Mouse (Mus musculus) hindbrain, embryonic 12.5 days (tissue): Measurements from ENCODE around the gene Prkg1. TPM values are rescaled to one million over a fixed set of nuclear protein-coding genes. Genes with fewer than 3 reads are reported as not detected.
A peak's percentile ranks its signal among the peaks of the same experiment; 100 is the strongest.

Experiments used
- ATAC-seq: fragments of 200-750 bp; cut with Nextera tagmentation; 2 replicates; pipeline ENCODE4 v1.8.0; 2017; ENCODE audit warnings: moderate TSS enrichment; ENCODE audit not compliant: low FRiP score
- H3K27ac ChIP-seq: fragments of 300-500 bp; sonication (generic); 2 replicates; pipeline ENCODE4 v1.5.1; 2016; ENCODE audit warnings: mild to moderate bottlenecking
- H3K27me3 ChIP-seq: fragments of 300-500 bp; sonication (generic); 2 replicates; pipeline ENCODE4 v1.6.1; 2016; ENCODE audit warnings: mild to moderate bottlenecking
- H3K36me3 ChIP-seq: fragments of 300-500 bp; sonication (generic); 2 replicates; pipeline ENCODE4 v1.6.1; 2016; ENCODE audit warnings: mild to moderate bottlenecking
- H3K4me1 ChIP-seq: fragments of 300-500 bp; sonication (generic); 2 replicates; pipeline ENCODE4 v1.6.1; 2016
- H3K4me2 ChIP-seq: fragments of 300-500 bp; sonication (generic); replicated peaks from 2 replicates; pipeline ENCODE4 v1.6.1; 2016; ENCODE audit warnings: mild to moderate bottlenecking
- H3K4me3 ChIP-seq: fragments of 300-500 bp; sonication (generic); 2 replicates; pipeline ENCODE4 v1.5.1; 2016; ENCODE audit warnings: mild to moderate bottlenecking
- H3K9ac ChIP-seq: fragments of 300-500 bp; sonication (generic); 2 replicates; pipeline ENCODE4 v1.6.1; 2016; ENCODE audit warnings: mild to moderate bottlenecking, moderate library complexity
- H3K9me3 ChIP-seq: fragments of 300-500 bp; sonication (generic); replicated peaks from 2 replicates; pipeline ENCODE4 v1.6.1; 2016; ENCODE audit warnings: mild to moderate bottlenecking
- WGBS: fragments of 180-500 bp; shearing (Covaris S2); methylation state at CpG from one replicate; pipeline ENCODE4 v1.1.7; 2016; 5-methylcytosine and 5-hydroxymethylcytosine counted together
- polyA plus RNA-seq: library from polyadenylated mRNA; unstranded; fragments of >200 nt; fragmentation: Nextera tagmentation; extraction: Ambion mirVana; gene quantifications from 2 replicates; pipeline ENCODE4 v1.2.1, GENCODE M21; 2016

Prkg1 gene
- polyA plus RNA-seq, 1 experiment from 2014 or later = 9.2 TPM

DNA sequence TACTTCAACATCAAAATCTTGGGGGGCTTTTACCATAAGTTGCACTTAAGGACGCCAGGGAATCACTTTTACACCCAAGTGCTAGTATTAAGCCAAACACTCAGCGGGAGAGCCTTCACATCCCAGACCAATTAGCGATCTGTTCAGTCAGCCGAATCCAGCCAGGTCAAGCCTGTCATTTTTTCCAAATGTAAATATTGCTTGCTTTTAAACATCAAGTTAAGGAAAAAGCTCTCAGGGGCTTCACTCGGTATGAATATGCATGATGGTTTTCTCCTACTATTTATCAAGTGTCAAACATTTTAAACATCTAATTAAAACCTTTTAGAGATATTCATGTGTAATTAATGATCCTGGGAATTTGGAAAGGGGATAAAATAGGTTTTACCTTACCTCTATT is 611.4 kb downstream of the Prkg1 start:
- no peak for ATAC-seq
- H3K36me3 ChIP-seq = no peaks in the 10 kb centered on the region

DNA sequence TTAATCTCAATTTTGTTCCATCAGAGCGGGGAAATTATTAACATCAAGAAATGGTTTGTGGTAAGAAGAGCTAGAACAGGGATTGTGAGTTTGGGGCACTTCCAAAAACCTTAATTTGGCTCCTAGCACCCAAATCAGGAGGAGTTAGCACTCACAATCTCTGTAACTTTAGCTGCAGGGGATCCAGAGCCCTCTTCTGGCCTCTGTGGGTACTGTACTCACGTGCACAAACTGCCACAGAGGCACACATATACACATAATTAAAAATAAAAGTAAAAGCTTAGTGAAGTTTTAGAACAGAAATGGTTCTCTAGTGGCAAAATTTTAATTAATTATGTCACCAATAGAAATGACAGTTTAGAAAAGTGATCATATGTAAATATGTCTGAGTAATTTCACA is 614.9 kb downstream of the Prkg1 start:
- Histone ChIP-seq H3K9ac (no peak overlapping the region), H3K36me3 (no peaks in the 10 kb centered on the region), H3K4me2 (no peak overlapping the region), H3K27me3 (no peaks in the 10 kb centered on the region), H3K4me1 (no peaks in the 10 kb centered on the region), H3K9me3 (no peaks in the 10 kb centered on the region), H3K27ac (no peak overlapping the region), H3K4me3 (no peak overlapping the region)
- WGBS = 94% methylated on average over 2 of the region's 2 CpGs
- no peak for ATAC-seq

More for the DNA sequence above, 611.4 kb downstream of the Prkg1 start:
- Histone ChIP-seq H3K9me3 (no peaks in the 10 kb centered on the region), H3K27ac (no peak overlapping the region), H3K9ac (no peak overlapping the region), H3K4me1 (no peaks in the 10 kb centered on the region), H3K4me3 (no peak overlapping the region), H3K4me2 (no peak overlapping the region), H3K27me3 (no peaks in the 10 kb centered on the region)
- WGBS = 36% methylated on average over 5 of the region's 5 CpGs

DNA sequence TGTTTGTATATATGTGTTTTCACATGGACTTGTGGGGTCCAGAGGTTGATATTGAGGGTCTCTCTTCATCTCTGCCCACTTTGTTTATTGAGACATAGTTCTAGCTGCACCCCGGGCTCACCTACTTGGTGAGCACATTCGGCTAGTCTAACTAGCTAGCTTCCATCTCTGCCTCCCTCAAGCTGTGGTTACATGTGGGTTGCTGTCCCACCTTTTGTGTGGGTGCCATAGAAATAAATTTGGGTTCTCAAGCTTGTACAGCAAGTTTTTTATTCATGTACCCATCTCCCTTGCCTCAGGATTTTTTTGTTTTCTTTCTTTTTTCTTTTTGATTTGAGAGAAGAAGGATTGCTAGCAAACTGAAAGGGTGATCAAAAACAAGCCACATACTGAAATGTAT is 617.4 kb downstream of the Prkg1 start:
- Histone ChIP-seq H3K4me3 (no peak overlapping the region), H3K9ac (no peak overlapping the region), H3K27ac (no peak overlapping the region), H3K4me1 (no peaks in the 10 kb centered on the region), H3K4me2 (no peak overlapping the region), H3K9me3 (no peaks in the 10 kb centered on the region), H3K36me3 (no peaks in the 10 kb centered on the region), H3K27me3 (no peaks in the 10 kb centered on the region)
- WGBS = 95% methylated on average over 2 of the region's 2 CpGs
- no peak for ATAC-seq

DNA sequence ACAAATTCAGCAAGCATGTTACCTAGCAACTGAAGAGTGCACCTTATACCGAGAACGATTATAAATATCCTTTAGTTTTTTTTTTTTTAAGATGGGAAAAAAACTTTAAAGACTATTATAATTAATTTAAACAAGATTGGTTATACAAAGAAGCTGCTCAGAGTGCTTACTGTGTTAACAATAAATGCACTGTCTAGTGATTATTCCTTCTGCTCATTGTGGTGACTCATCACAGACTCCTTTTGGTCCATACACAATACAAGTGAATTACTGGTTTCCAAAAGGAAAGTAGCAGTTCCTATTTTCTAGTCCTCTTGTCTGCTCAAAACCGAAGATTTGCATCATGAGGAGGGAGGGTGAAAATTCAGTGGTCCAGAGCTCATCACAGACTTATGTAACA is 618.7 kb downstream of the Prkg1 start:
- Histone ChIP-seq H3K4me1 (no peaks in the 10 kb centered on the region), H3K9me3 (no peaks in the 10 kb centered on the region), H3K27me3 (no peaks in the 10 kb centered on the region), H3K4me3 (no peak overlapping the region), H3K9ac (no peak overlapping the region), H3K4me2 (no peak overlapping the region), H3K36me3 (no peaks in the 10 kb centered on the region), H3K27ac (no peak overlapping the region)
- ATAC-seq = no peak
- 73% methylated on average over 3 of the region's 3 CpGs for WGBS

DNA sequence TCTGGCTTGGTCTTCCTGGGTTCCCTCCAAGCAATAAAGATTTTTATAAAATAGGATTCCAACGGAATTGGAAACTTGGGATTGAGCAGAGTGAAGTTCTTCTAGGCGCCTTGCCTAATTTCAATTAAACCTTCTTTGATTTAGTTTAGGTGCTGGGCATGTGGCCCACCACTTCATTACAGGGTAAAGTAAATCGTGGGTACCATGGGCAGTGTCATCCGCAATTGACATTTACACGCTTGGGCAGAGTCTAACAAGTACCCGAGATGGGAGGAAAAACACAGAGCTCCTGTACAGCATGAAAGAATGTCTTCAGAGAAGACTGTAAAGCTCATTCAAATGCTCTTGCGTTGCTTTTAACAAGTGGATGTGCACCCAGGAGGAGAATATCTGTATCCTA is 622.9 kb downstream of the Prkg1 start:
- 90% methylated on average over 7 of the region's 7 CpGs for WGBS
- Histone ChIP-seq H3K9me3 (no peaks in the 10 kb centered on the region), H3K4me3 (no peak overlapping the region), H3K36me3 (no peaks in the 10 kb centered on the region), H3K27ac (no peak overlapping the region), H3K9ac (no peak overlapping the region), H3K27me3 (no peaks in the 10 kb centered on the region), H3K4me2 (no peak overlapping the region), H3K4me1 (no peaks in the 10 kb centered on the region)
- ATAC-seq = no peak

DNA sequence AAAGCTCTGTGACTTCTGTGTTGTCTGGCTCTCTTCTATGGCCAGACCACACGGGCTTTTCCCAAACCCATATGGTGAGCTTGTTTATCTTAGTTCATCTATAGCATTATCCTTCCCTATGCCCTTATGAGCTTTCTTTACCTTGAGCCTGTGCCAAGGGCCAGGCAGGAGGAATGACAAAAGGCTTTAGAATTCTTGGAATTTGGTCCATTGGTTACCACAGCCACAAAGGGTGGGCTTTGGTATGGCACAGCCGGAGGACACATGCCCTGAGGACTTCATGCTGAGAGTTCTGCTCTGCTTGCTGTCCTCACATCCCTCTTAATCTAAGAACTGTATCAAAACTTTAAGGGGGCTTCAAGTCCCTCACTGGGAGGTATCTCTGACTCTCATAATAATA is 628.5 kb downstream of the Prkg1 start:
- no peaks in the 10 kb centered on the region for H3K9me3 ChIP-seq
- 4% methylated on average over 2 of the region's 2 CpGs for WGBS
- H3K36me3 ChIP-seq = no peaks in the 10 kb centered on the region
- H3K27ac ChIP-seq = no peak overlapping the region
- H3K9ac ChIP-seq = no peak overlapping the region
- H3K4me1 ChIP-seq = peaks cover 8% of the 10 kb centered on the region
- ATAC-seq = no peak
- H3K27me3 ChIP-seq = no peaks in the 10 kb centered on the region
- no peak overlapping the region for H3K4me2 ChIP-seq
- no peak overlapping the region for H3K4me3 ChIP-seq

DNA sequence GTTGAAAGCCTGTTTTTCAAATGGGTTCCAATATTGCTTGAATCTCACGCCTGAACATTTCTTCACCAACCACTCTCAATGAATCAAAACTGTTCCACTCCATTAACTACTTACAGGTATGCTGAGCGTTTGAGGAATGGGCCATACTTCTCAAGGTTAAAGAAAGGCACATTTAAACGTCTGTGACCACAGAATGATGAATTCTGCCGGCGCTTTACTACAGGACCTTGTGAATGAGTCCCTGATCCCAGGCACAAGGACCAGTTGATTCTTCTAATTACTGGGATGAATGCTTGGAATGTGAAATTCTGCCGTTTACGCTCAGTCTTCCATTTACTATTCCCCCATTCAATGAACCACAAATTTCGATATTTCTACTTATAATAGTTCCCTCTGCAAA is 632.2 kb downstream of the Prkg1 start:
- no peak overlapping the region for H3K9ac ChIP-seq
- no peak overlapping the region for H3K27ac ChIP-seq
- 81% methylated on average over 8 of the region's 8 CpGs for WGBS
- no peaks in the 10 kb centered on the region for H3K27me3 ChIP-seq
- no peak overlapping the region for H3K4me3 ChIP-seq
- H3K9me3 ChIP-seq = no peaks in the 10 kb centered on the region
- H3K4me2 ChIP-seq = no peak overlapping the region
- peaks cover 8% of the 10 kb centered on the region for H3K4me1 ChIP-seq
- no peaks in the 10 kb centered on the region for H3K36me3 ChIP-seq
- no peak for ATAC-seq

DNA sequence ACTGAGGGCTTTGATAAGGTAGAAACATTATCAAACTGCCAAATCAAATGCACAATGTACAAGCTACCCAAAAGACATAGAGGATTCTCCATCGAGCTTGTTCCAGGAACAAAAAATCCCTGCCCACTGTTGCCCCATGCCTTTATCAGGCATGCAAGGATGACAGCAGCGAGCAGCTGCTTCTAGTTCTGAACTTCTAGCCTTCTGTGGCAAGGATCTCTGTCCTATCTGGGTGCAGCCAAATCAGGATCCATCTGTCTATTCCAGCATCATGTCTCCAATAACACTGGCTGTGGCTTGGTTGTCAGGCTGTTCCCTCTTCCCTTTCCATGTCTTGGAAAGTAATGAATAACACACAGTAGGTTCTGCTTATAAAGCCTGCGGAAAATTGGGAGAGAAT is 640.2 kb downstream of the Prkg1 start:
- Histone ChIP-seq H3K27me3 (no peaks in the 10 kb centered on the region), H3K27ac (no peak overlapping the region), H3K9me3 (no peaks in the 10 kb centered on the region), H3K4me1 (no peaks in the 10 kb centered on the region), H3K4me3 (no peak overlapping the region), H3K36me3 (no peaks in the 10 kb centered on the region), H3K4me2 (no peak overlapping the region), H3K9ac (no peak overlapping the region)
- ATAC-seq = no peak
- WGBS = 84% methylated on average over 3 of the region's 3 CpGs

DNA sequence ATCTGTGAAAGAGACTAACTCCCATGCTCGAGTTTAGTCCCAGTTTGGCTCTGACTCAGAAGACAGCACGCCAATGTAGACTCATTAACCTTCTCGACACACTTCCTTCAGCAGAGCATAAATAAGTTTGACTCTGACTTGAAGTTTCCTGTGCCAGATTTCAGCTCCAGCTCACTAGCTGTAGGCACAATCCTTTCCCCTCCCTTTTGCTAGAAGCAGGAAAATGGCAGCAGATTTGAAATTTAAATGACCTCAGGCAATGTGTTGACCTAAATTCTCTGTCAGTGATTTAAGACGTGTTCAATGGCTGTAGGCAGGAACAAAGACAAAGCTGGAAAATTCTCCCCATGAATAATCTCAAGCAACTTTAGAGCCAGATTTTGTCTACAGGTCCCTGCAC is 650.1 kb downstream of the Prkg1 start:
- 0 out of 2 replicates have a peak, but pooled peaks have one; percentile 13 for ATAC-seq
- H3K27me3 ChIP-seq = no peaks in the 10 kb centered on the region
- H3K4me3 ChIP-seq = no peak overlapping the region
- no peaks in the 10 kb centered on the region for H3K9me3 ChIP-seq
- no peak overlapping the region for H3K9ac ChIP-seq
- 54% methylated on average over 4 of the region's 4 CpGs for WGBS
- H3K27ac ChIP-seq = no peak overlapping the region
- no peak overlapping the region for H3K4me2 ChIP-seq
- H3K36me3 ChIP-seq = no peaks in the 10 kb centered on the region
- no peaks in the 10 kb centered on the region for H3K4me1 ChIP-seq

DNA sequence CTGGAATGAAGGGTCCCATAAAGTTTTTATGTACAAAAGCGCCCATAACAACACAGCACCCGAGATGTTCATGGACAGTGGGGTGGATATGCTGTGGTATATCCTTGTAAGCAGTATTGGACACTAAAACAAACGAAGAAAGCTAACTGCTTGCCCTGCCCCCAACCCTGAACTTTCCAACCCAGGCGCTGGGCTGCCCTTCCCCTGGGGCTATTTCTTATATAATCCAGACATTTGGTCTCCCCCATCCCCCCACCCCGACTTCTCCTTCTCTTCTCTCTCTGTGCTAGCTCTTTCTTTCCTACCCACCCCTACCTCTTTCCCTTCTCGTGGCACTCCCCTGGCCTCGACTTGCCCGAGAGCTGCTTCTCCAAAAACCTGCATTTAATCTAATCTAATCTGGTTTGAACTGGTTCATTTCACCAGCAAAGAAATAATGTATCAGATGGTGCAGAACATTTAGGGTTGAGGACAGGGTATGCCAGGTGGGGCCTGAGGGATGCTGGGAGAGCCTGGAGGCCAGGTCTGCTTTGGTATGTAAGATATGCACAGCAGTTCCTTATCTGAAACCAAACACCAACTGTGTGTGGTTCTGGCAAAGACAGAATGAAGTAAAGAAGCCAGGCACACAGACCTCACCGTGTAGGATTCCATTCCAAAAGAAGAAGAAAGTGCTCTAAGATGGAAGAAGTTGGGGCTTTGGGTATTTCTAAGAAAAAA is 657.8 kb downstream of the Prkg1 start:
- whole genome bisulfite sequencing = 38% methylated on average over 9 of the region's 9 CpGs
- no peak overlapping the region for H3K4me2 ChIP-seq
- H3K36me3 ChIP-seq = no peaks in the 10 kb centered on the region
- H3K4me1 ChIP-seq = peaks cover 4% of the 10 kb centered on the region; the same call in 1 of the 2 replicates
- ATAC-seq = no peak
- no peak overlapping the region for H3K27ac ChIP-seq
- H3K4me3 ChIP-seq = no peak overlapping the region
- no peak overlapping the region for H3K9ac ChIP-seq
- no peaks in the 10 kb centered on the region for H3K27me3 ChIP-seq
- no peaks in the 10 kb centered on the region for H3K9me3 ChIP-seq

DNA sequence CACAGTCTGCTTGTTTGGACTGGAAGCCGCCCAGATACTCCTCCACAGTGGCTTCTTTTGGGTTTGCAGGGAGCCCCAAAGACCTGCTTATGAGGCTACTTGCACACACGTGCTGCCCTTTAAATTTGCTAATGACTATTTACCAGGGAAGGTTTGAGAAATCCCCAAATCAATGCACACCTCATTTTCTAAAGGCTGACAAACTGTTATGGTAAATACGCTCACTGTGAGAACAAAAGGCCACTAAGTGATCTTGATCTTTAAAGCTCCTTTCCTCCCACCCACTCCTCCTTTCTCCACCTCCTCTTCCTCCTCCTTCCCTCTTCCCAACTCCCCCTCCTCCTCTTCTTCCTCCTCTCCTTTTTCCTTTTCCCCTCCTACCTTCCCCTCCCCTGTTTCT is 658.8 kb downstream of the Prkg1 start:
- WGBS = 43% methylated on average over 3 of the region's 3 CpGs
- Histone ChIP-seq H3K4me2 (no peak overlapping the region), H3K36me3 (no peaks in the 10 kb centered on the region), H3K4me1 (peaks cover 4% of the 10 kb centered on the region; the same call in 1 of the 2 replicates), H3K27ac (no peak overlapping the region), H3K9me3 (no peaks in the 10 kb centered on the region), H3K9ac (no peak overlapping the region), H3K27me3 (no peaks in the 10 kb centered on the region), H3K4me3 (no peak overlapping the region)
- ATAC-seq = no peak

DNA sequence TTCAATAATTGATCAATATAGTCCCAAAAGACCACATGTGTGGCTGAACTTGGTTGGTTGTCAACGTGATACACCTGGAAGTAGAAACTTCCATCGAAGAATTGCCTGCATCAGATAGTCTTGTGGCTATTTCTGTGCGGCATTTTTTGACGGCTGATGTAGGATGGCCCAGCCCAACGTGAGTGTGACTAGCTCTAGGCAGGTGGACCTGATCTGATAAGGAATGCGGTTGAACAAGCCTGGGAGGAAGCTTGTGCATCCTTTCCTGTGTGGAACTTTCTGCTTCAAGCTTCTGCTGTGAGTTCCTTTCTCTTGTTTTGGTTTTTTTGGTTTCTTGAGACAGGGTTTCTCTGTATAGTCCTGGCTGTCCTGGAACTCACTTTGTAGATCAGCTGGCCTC is 660.1 kb downstream of the Prkg1 start:
- 84% methylated on average over 6 of the region's 6 CpGs for WGBS

DNA sequence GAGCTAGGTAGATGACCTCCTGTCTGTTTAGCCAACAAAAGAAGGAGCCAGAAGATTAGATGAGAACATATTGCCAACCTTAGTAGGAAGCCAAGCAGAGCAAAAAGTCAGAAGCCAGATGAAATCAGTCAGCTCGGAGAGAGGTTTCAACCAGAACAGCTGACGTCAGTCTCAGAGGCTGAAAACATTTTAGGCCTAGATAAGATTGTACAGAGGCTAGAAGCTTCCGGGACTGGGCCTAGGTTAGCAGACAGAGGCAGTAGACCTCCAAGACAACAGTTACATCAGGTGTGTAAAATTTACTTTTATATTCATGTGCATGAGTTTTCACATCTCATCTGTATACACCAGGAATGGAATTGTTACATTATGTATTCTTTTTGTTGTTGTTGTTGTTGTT is 665.5 kb downstream of the Prkg1 start:
- Histone ChIP-seq H3K36me3 (no peaks in the 10 kb centered on the region), H3K4me2 (no peak overlapping the region), H3K4me1 (no peaks in the 10 kb centered on the region), H3K9ac (no peak overlapping the region), H3K4me3 (no peak overlapping the region), H3K9me3 (no peaks in the 10 kb centered on the region), H3K27me3 (no peaks in the 10 kb centered on the region), H3K27ac (no peak overlapping the region)
- whole genome bisulfite sequencing = 82% methylated on average over 3 of the region's 3 CpGs
- ATAC-seq = no peak

More for the DNA sequence above, 660.1 kb downstream of the Prkg1 start:
- H3K27me3 ChIP-seq = no peaks in the 10 kb centered on the region
- no peaks in the 10 kb centered on the region for H3K9me3 ChIP-seq
- H3K4me3 ChIP-seq = no peak overlapping the region
- no peak overlapping the region for H3K9ac ChIP-seq
- H3K4me2 ChIP-seq = no peak overlapping the region
- H3K36me3 ChIP-seq = no peaks in the 10 kb centered on the region
- no peak for ATAC-seq
- peaks cover 4% of the 10 kb centered on the region; the same call in 1 of the 2 replicates for H3K4me1 ChIP-seq
- no peak overlapping the region for H3K27ac ChIP-seq
